Mouse (Mus musculus) cerebellum, adult 11-12 months (tissue): ENCODE measurements around the gene Slc51b.
A peak's percentile ranks its signal among the peaks of the same experiment; 100 is the strongest.

ENCODE experiments used
- DNase-seq: peaks from one replicate; pipeline ENCODE4 v3.0.0; 2022

The Slc51b gene

GRCm38 (mm10) chr9:65407861-65408260, 14.9 kb downstream of the Slc51b start:
- DNase-seq = no peak

- DNase-seq = no peak
These were observed 15.4 kb downstream of the Slc51b start for GRCm38 (mm10) chr9:65407327-65407726.

- no peak for DNase-seq
These were observed 17.6 kb downstream of the Slc51b start for GRCm38 (mm10) chr9:65405184-65405449.

- DNase-seq = peak; percentile 51
These were observed 18.2 kb downstream of the Slc51b start for GRCm38 (mm10) chr9:65404331-65405183.

- no peak for DNase-seq
These were observed 22.8 kb downstream of the Slc51b start for GRCm38 (mm10) chr9:65399934-65400333.

GRCm38 (mm10) chr9:65398279-65398678, 24.5 kb downstream of the Slc51b start, which contains the start of gene Rasl12:
Gene Rasl12, plus strand, starts transcription at chr9:65398506.
- peak; percentile 20 for DNase-seq

GRCm38 (mm10) chr9:65394360-65394759, 28.4 kb downstream of the Slc51b start:
- DNase-seq = no peak

- DNase-seq = no peak
These were observed 29.1 kb downstream of the Slc51b start for GRCm38 (mm10) chr9:65393606-65394005.

- DNase-seq = peak; percentile 19
These were observed 30.0 kb downstream of the Slc51b start for GRCm38 (mm10) chr9:65392638-65393364.

- no peak for DNase-seq
These were observed 31.2 kb downstream of the Slc51b start, which contains the start of gene Kbtbd13 for GRCm38 (mm10) chr9:65391613-65391964. Gene Kbtbd13, minus strand, starts transcription at chr9:65391652.

GRCm38 (mm10) chr9:65390752-65391612, 31.8 kb downstream of the Slc51b start:
- no peak for DNase-seq

- DNase-seq = no peak
These were observed 36.2 kb downstream of the Slc51b start for GRCm38 (mm10) chr9:65386373-65387140.

- DNase-seq = no peak
These were observed 38.5 kb downstream of the Slc51b start for GRCm38 (mm10) chr9:65384276-65384675.

- DNase-seq = peak; percentile 11
These were observed 40.0 kb downstream of the Slc51b start for GRCm38 (mm10) chr9:65382751-65383097.

GRCm38 (mm10) chr9:65382031-65382750, 40.6 kb downstream of the Slc51b start:
- DNase-seq = no peak

- DNase-seq = no peak
These were observed 41.7 kb downstream of the Slc51b start for GRCm38 (mm10) chr9:65381017-65381590.

- no peak for DNase-seq
These were observed 47.4 kb downstream of the Slc51b start for GRCm38 (mm10) chr9:65375163-65375934.

- no peak for DNase-seq
These were observed 48.1 kb downstream of the Slc51b start for GRCm38 (mm10) chr9:65374468-65375162.

GRCm38 (mm10) chr9:65372449-65372848, 50.3 kb downstream of the Slc51b start:
- no peak for DNase-seq

- DNase-seq = no peak
These were observed 51.0 kb downstream of the Slc51b start for GRCm38 (mm10) chr9:65371756-65372155.
